Comparison of ENCODE assay signal across 26 mouse cellular contexts in genomic region chr1:34962508-34962885, GRCm38 (mm10).
DNase-seq lines count a peak whose midpoint lies in the region; ATAC-seq and TF ChIP-seq lines count a peak whose summit lies in the region.
"Had no signal": no experiment of that assay in that cellular context is flagged by ENCODE, and none has a peak within 500 bp of the region (broad histone marks: within the 10 kb centered on the region; RNA-seq: fewer than 3 reads in every experiment).

No protein-coding gene starts in this region.

- 81% methylated on average over 6 of the region's 6 CpGs for WGBS in intestine, embryonic 14.5 days
- WGBS in intestine, embryonic 15.5 days = 83% methylated on average over 6 of the region's 6 CpGs
- 61% methylated on average over 6 of the region's 6 CpGs for WGBS in midbrain, postnatal 0 days

- no peak overlapping the region for H3K4me3 ChIP-seq in intestine, embryonic 14.5 days (ENCODE audit: low read depth, low read length)
- no peak overlapping the region for H3K4me3 ChIP-seq in intestine, embryonic 15.5 days (replicated peaks)
- no peak overlapping the region for H3K4me3 ChIP-seq in midbrain, postnatal 0 days (ENCODE audit: low read depth, low read length)
- H3K4me3 ChIP-seq: embryonic facial prominence, embryonic 13.5 days; forebrain, embryonic 10.5 days; heart, adult 2 months; liver, embryonic 13.5 days; megakaryocyte, embryonic 14.5 days had no signal

- H3K9me3 ChIP-seq in intestine, embryonic 14.5 days (ENCODE audit: control insufficient read depth, low read length) = no peaks in the 10 kb centered on the region
- H3K9me3 ChIP-seq in intestine, embryonic 15.5 days = no peaks in the 10 kb centered on the region
- no peaks in the 10 kb centered on the region for H3K9me3 ChIP-seq in midbrain, postnatal 0 days (ENCODE audit: low read length)
- H3K9me3 ChIP-seq: embryonic facial prominence, embryonic 13.5 days; forebrain, embryonic 10.5 days had no signal

- peak; percentile 46 for DNase-seq in heart, adult 11 months
- DNase-seq in heart, adult 8-10 months (ENCODE audit: low spot score) = no peak
- peak; percentile 13 for DNase-seq in intestine, embryonic 14.5 days (ENCODE audit: low spot score)
- peak; percentile 39 for DNase-seq in brain, embryonic 14.5 days (ENCODE audit: low read depth)
- DNase-seq in midbrain, postnatal 0 days (ENCODE audit: low spot score) = no peak
- DNase-seq in spleen, postnatal 10 days (ENCODE audit: low spot score in 2 of 2) = no peak
- DNase-seq: adrenal gland, postnatal 25 days; cerebellum, adult 18-20 months; gastrocnemius, postnatal 25 days; heart, adult 2 months; kidney, adult 9 months; kidney, postnatal 10 days; layer of hippocampus, postnatal 36 days; liver, embryonic 13.5 days; lung, adult 18-20 months; lung, postnatal 4 days; right cerebral cortex, postnatal 4 days; thymus, adult 2 months; thymus, postnatal 36 days had no signal

- no peak for TF ChIP-seq POLR2A in brain, embryonic 14.5 days (IDR thresholded peaks at IDR 0.05; ENCODE audit: borderline replicate concordance, extremely low read depth, insufficient read depth, insufficient read length, poor library complexity, severe bottlenecking)

- H3K27ac ChIP-seq in intestine, embryonic 14.5 days (ENCODE audit: low read depth) = no peak overlapping the region
- H3K27ac ChIP-seq in intestine, embryonic 15.5 days = no peak overlapping the region
- peak overlapping the region; percentile 26; the same call in 1 of the 2 replicates for H3K27ac ChIP-seq in midbrain, postnatal 0 days (ENCODE audit: low read depth, low read length)
- H3K27ac ChIP-seq: embryonic facial prominence, embryonic 13.5 days; forebrain, embryonic 10.5 days; heart, adult 2 months; liver, embryonic 13.5 days had no signal

- H3K4me1 ChIP-seq in intestine, embryonic 14.5 days (replicated peaks; ENCODE audit: control insufficient read depth, insufficient read depth, low read length) = no peaks in the 10 kb centered on the region
- H3K4me1 ChIP-seq in intestine, embryonic 15.5 days (replicated peaks) = no peaks in the 10 kb centered on the region
- H3K4me1 ChIP-seq in midbrain, postnatal 0 days (ENCODE audit: insufficient read depth, low read length) = no peaks in the 10 kb centered on the region
- H3K4me1 ChIP-seq: embryonic facial prominence, embryonic 13.5 days; forebrain, embryonic 10.5 days; liver, embryonic 13.5 days; megakaryocyte, embryonic 14.5 days had no signal

- no peaks in the 10 kb centered on the region for H3K27me3 ChIP-seq in intestine, embryonic 14.5 days (replicated peaks; ENCODE audit: control insufficient read depth, insufficient read depth, low read length)
- H3K27me3 ChIP-seq in intestine, embryonic 15.5 days (replicated peaks) = no peaks in the 10 kb centered on the region
- no peaks in the 10 kb centered on the region for H3K27me3 ChIP-seq in midbrain, postnatal 0 days (ENCODE audit: insufficient read depth, low read length)
- H3K27me3 ChIP-seq: embryonic facial prominence, embryonic 13.5 days; liver, embryonic 13.5 days; megakaryocyte, embryonic 14.5 days; Patski had no signal

- H3K4me2 ChIP-seq in intestine, embryonic 14.5 days (ENCODE audit: low read length) = no peak overlapping the region
- H3K4me2 ChIP-seq in intestine, embryonic 15.5 days (replicated peaks) = no peak overlapping the region
- H3K4me2 ChIP-seq in midbrain, postnatal 0 days (ENCODE audit: low read depth, low read length, poor library complexity, severe bottlenecking) = no peak overlapping the region
- H3K4me2 ChIP-seq: embryonic facial prominence, embryonic 13.5 days; liver, embryonic 13.5 days had no signal

- TF ChIP-seq CTCF in brain, embryonic 14.5 days (IDR thresholded peaks at IDR 0.05; ENCODE audit: borderline replicate concordance, extremely low read depth, insufficient read depth, insufficient read length) = no peak
- no peak for TF ChIP-seq CTCF in midbrain, postnatal 0 days (IDR thresholded peaks at IDR 0.05)

- no peak for ATAC-seq in intestine, embryonic 14.5 days (replicated peaks; ENCODE audit: low FRiP score, low TSS enrichment, low read depth)
- no peak for ATAC-seq in intestine, embryonic 15.5 days
- peak; percentile 55 for ATAC-seq in midbrain, postnatal 0 days (ENCODE audit: low FRiP score)
- ATAC-seq: intestine, postnatal 0 days; lung, postnatal 0 days; Patski had no signal

- H3K9ac ChIP-seq in intestine, embryonic 14.5 days (ENCODE audit: low read length) = no peak overlapping the region
- no peak overlapping the region for H3K9ac ChIP-seq in intestine, embryonic 15.5 days
- no peak overlapping the region for H3K9ac ChIP-seq in midbrain, postnatal 0 days (replicated peaks; ENCODE audit: low read length, poor library complexity, severe bottlenecking)
- H3K9ac ChIP-seq: embryonic facial prominence, embryonic 13.5 days; liver, embryonic 13.5 days had no signal

- H3K36me3 ChIP-seq in intestine, embryonic 14.5 days (ENCODE audit: control insufficient read depth, insufficient read depth, low read length) = no peaks in the 10 kb centered on the region
- no peaks in the 10 kb centered on the region for H3K36me3 ChIP-seq in intestine, embryonic 15.5 days
- H3K36me3 ChIP-seq in midbrain, postnatal 0 days (ENCODE audit: insufficient read depth, low read length) = no peaks in the 10 kb centered on the region
- H3K36me3 ChIP-seq: embryonic facial prominence, embryonic 13.5 days; forebrain, embryonic 10.5 days; liver, embryonic 13.5 days had no signal

Comparison
In these comparisons a context has a peak if more than half of its experiments do, and no peak if none do; other contexts are left out.
1. DNase-seq: peak in heart, adult 11 months (single experiment), intestine, embryonic 14.5 days (single experiment) and brain, embryonic 14.5 days (single experiment); none in heart, adult 8-10 months (single experiment), midbrain, postnatal 0 days (single experiment) and spleen, postnatal 10 days (0 of 2).